Mouse (Mus musculus) MEL-GATA-1-ER (cell line): Measurements from ENCODE around the gene Sync.

Experiments
- DNase-seq: peaks from one replicate; pipeline ENCODE4 v3.0.0-alpha.2; 2012; ENCODE audit warnings: low read depth; ENCODE audit errors: extremely low read depth

Gene Sync

GRCm38 (mm10) chr4:129303401-129303800 lies 16.0 kb downstream of the Sync start:
- no peak for DNase-seq

GRCm38 (mm10) chr4:129303816-129304215 lies 16.4 kb downstream of the Sync start:
- DNase-seq = no peak

GRCm38 (mm10) chr4:129304306-129304705 lies 16.9 kb downstream of the Sync start:
- peak; percentile 14 for DNase-seq

- DNase-seq = no peak
These were observed 20.5 kb downstream of the Sync start for GRCm38 (mm10) chr4:129307936-129308335.

GRCm38 (mm10) chr4:129313886-129314285 lies 26.5 kb downstream of the Sync start:
- no peak for DNase-seq

GRCm38 (mm10) chr4:129320876-129321275 lies 33.5 kb downstream of the Sync start:
- DNase-seq = no peak

- DNase-seq = no peak
These were observed 34.6 kb downstream of the Sync start for GRCm38 (mm10) chr4:129322042-129322441.

- no peak for DNase-seq
These were observed 36.1 kb downstream of the Sync start for GRCm38 (mm10) chr4:129323491-129323890.

GRCm38 (mm10) chr4:129324756-129325155 lies 37.3 kb downstream of the Sync start:
- DNase-seq = no peak

- no peak for DNase-seq
These were observed 38.8 kb downstream of the Sync start for GRCm38 (mm10) chr4:129326191-129326590.

GRCm38 (mm10) chr4:129332846-129333245 lies 45.4 kb downstream of the Sync start:
- no peak for DNase-seq

- peak; percentile 13 for DNase-seq
These were observed 47.3 kb downstream of the Sync start for GRCm38 (mm10) chr4:129334677-129335215.

- peak; percentile 96 for DNase-seq
These were observed 48.0 kb downstream of the Sync start, which contains the start of the genes Rbbp4 and Zbtb8os for GRCm38 (mm10) chr4:129335216-129336074. Gene Rbbp4, minus strand, starts transcription at chr4:129335370. Gene Zbtb8os, plus strand, starts transcription at chr4:129335695.

GRCm38 (mm10) chr4:129336291-129336690 lies 48.9 kb downstream of the Sync start:
- DNase-seq = peak; percentile 13

- peak; percentile 29 for DNase-seq
These were observed 52.3 kb downstream of the Sync start for GRCm38 (mm10) chr4:129339743-129340142.

GRCm38 (mm10) chr4:129341888-129342287 lies 54.5 kb downstream of the Sync start:
- DNase-seq = peak; percentile 12

- DNase-seq = no peak
These were observed 55.3 kb downstream of the Sync start for GRCm38 (mm10) chr4:129342705-129343104.

GRCm38 (mm10) chr4:129346481-129347154 lies 59.2 kb downstream of the Sync start:
- peak; percentile 43 for DNase-seq

GRCm38 (mm10) chr4:129350644-129351043 lies 63.2 kb downstream of the Sync start:
- DNase-seq = peak; percentile 55

GRCm38 (mm10) chr4:129351111-129351510 lies 63.7 kb downstream of the Sync start:
- DNase-seq = no peak

- DNase-seq = no peak
These were observed 65.8 kb downstream of the Sync start for GRCm38 (mm10) chr4:129353176-129353575.

- no peak for DNase-seq
These were observed 66.8 kb downstream of the Sync start for GRCm38 (mm10) chr4:129354236-129354635.
